Mouse (Mus musculus): ENCODE results near the gene Zmat5. TPM values are rescaled to one million over a fixed set of nuclear protein-coding genes. Genes with fewer than 3 reads are reported as not detected.

The Zmat5 gene
- polyA plus RNA-seq (2015; fragmentation: Nextera tagmentation; extraction: Ambion mirVana) = 57.0 and 59.1 TPM in 2 replicates

- Histone ChIP-seq H3K27ac (peak within 1 kb of the TSS; percentile 80), H3K27me3 (replicated peaks) (no peaks in the 10 kb centered on the region), H3K4me3 (peak within 1 kb of the TSS; percentile 98), H3K9me3 (no peaks in the 10 kb centered on the region), H3K4me2 (peak within 1 kb of the TSS; percentile 96), H3K36me3 (replicated peaks) (peaks cover 12% of the 10 kb centered on the region), H3K9ac (peak within 1 kb of the TSS; percentile 93), H3K4me1 (peaks cover 17% of the 10 kb centered on the region)
- peak; percentile 98 for ATAC-seq (replicated peaks)
- under 1% methylated on average over 47 of the region's 47 CpGs for WGBS
Observed at GRCm38 (mm10) chr11:4704072-4704964, at the start of gene Zmat5, which contains the start of gene Uqcr10. Zmat5 (plus strand) TSS chr11:4704678. Uqcr10 (minus strand) TSS chr11:4704342.

DNA sequence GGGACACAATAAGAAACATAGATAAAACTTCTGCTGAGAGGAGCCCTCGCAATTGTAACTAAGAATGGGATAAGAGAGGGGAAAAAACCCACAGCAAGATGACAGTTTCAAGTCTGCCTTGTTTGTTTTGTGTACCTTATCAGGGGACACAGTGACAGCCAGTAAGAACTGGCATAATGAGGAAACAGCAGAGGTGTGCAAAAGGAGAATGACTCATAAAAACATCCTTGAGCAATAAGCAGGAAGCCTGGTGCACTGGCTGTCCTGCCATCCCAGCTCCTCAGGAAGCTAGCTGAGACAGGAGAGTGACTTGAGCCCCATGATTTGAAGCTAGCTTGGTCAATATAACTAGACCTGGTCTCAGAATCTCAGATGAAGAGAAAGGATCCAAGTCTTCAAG, 44.7 kb upstream of the Zmat5 start:
- Histone ChIP-seq H3K4me3 (no peak overlapping the region), H3K9me3 (no peaks in the 10 kb centered on the region), H3K4me1 (no peaks in the 10 kb centered on the region), H3K4me2 (no peak overlapping the region), H3K27ac (no peak overlapping the region), H3K27me3 (replicated peaks) (no peaks in the 10 kb centered on the region), H3K36me3 (replicated peaks) (peaks cover 30% of the 10 kb centered on the region; the same call in 1 of the 2 replicates), H3K9ac (no peak overlapping the region)
- WGBS = 88% methylated on average over 1 of the region's 1 CpGs
- ATAC-seq (replicated peaks) = no peak

GRCm38 (mm10) chr11:4660309-4661025, 44.0 kb upstream of the Zmat5 start:
- H3K36me3 ChIP-seq (replicated peaks) = peaks cover 30% of the 10 kb centered on the region; the same call in 1 of the 2 replicates
- H3K27ac ChIP-seq = no peak overlapping the region
- H3K27me3 ChIP-seq (replicated peaks) = no peaks in the 10 kb centered on the region
- no peaks in the 10 kb centered on the region for H3K4me1 ChIP-seq
- no peaks in the 10 kb centered on the region for H3K9me3 ChIP-seq
- WGBS = 87% methylated on average over 7 of the region's 7 CpGs
- H3K4me3 ChIP-seq = no peak overlapping the region
- H3K4me2 ChIP-seq = no peak overlapping the region
- no peak for ATAC-seq (replicated peaks)
- H3K9ac ChIP-seq = no peak overlapping the region

GRCm38 (mm10) chr11:4661324-4661723, 43.2 kb upstream of the Zmat5 start:
- Histone ChIP-seq H3K4me2 (no peak overlapping the region), H3K9ac (no peak overlapping the region), H3K36me3 (replicated peaks) (peaks cover 30% of the 10 kb centered on the region; the same call in 1 of the 2 replicates), H3K4me3 (no peak overlapping the region), H3K27me3 (replicated peaks) (no peaks in the 10 kb centered on the region), H3K27ac (no peak overlapping the region), H3K4me1 (no peaks in the 10 kb centered on the region), H3K9me3 (no peaks in the 10 kb centered on the region)
- WGBS = 90% methylated on average over 4 of the region's 4 CpGs
- ATAC-seq (replicated peaks) = no peak

GRCm38 (mm10) chr11:4661871-4662495, 42.5 kb upstream of the Zmat5 start:
- ATAC-seq (replicated peaks) = no peak
- Histone ChIP-seq H3K9me3 (no peaks in the 10 kb centered on the region), H3K27ac (no peak overlapping the region), H3K4me1 (no peaks in the 10 kb centered on the region), H3K4me2 (no peak overlapping the region), H3K9ac (no peak overlapping the region), H3K4me3 (no peak overlapping the region), H3K36me3 (replicated peaks) (peaks cover 30% of the 10 kb centered on the region; the same call in 1 of the 2 replicates), H3K27me3 (replicated peaks) (no peaks in the 10 kb centered on the region)
- 80% methylated on average over 10 of the region's 10 CpGs for WGBS

DNA sequence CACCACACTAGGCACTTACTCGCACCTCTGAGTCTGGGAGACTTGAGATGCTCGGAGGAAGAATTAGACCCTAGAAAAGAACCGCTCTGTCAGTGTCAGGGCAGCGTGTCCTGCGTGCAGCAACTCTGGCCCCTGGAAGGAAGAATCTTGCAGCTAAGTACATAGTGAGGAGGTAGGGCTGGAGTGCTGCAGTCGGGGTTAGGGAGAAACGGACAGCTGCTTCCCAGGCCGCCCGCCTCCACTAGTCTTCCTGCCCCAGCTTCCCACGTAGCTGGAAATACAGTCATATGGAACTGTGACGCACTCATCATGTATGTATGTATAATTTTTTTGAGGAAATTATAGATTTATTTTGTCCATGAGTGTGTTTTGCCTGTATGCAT, 42.0 kb upstream of the Zmat5 start:
- H3K27me3 ChIP-seq (replicated peaks) = no peaks in the 10 kb centered on the region
- no peaks in the 10 kb centered on the region for H3K9me3 ChIP-seq
- no peak for ATAC-seq (replicated peaks)
- no peak overlapping the region for H3K4me2 ChIP-seq
- H3K4me3 ChIP-seq = no peak overlapping the region
- H3K4me1 ChIP-seq = no peaks in the 10 kb centered on the region
- peaks cover 30% of the 10 kb centered on the region; the same call in 1 of the 2 replicates for H3K36me3 ChIP-seq (replicated peaks)
- WGBS = 89% methylated on average over 11 of the region's 11 CpGs
- no peak overlapping the region for H3K27ac ChIP-seq
- no peak overlapping the region for H3K9ac ChIP-seq

- Histone ChIP-seq H3K4me3 (no peak overlapping the region), H3K9ac (no peak overlapping the region), H3K4me2 (no peak overlapping the region), H3K9me3 (no peaks in the 10 kb centered on the region), H3K36me3 (replicated peaks) (peaks cover 16% of the 10 kb centered on the region), H3K27ac (no peak overlapping the region), H3K4me1 (no peaks in the 10 kb centered on the region), H3K27me3 (replicated peaks) (no peaks in the 10 kb centered on the region)
- no peak for ATAC-seq (replicated peaks)
- WGBS = 87% methylated on average over 4 of the region's 4 CpGs
Observed at GRCm38 (mm10) chr11:4671736-4672135, 32.7 kb upstream of the Zmat5 start.

GRCm38 (mm10) chr11:4674593-4674992, 29.9 kb upstream of the Zmat5 start:
- H3K27ac ChIP-seq = no peak overlapping the region
- H3K4me3 ChIP-seq = no peak overlapping the region
- no peak overlapping the region for H3K9ac ChIP-seq
- 0 out of 2 replicates have a peak, but pooled peaks cover 1% of the 10 kb centered on the region for H3K4me1 ChIP-seq
- no peak overlapping the region for H3K4me2 ChIP-seq
- H3K27me3 ChIP-seq (replicated peaks) = no peaks in the 10 kb centered on the region
- 96% methylated on average over 1 of the region's 1 CpGs for WGBS
- ATAC-seq (replicated peaks) = no peak
- peaks cover 16% of the 10 kb centered on the region; the same call in 1 of the 2 replicates for H3K36me3 ChIP-seq (replicated peaks)
- no peaks in the 10 kb centered on the region for H3K9me3 ChIP-seq

GRCm38 (mm10) chr11:4675126-4675562, 29.3 kb upstream of the Zmat5 start:
- Histone ChIP-seq H3K27ac (no peak overlapping the region), H3K4me1 (peaks cover 5% of the 10 kb centered on the region; the same call in 1 of the 2 replicates), H3K9ac (no peak overlapping the region), H3K9me3 (no peaks in the 10 kb centered on the region), H3K36me3 (replicated peaks) (peaks cover 21% of the 10 kb centered on the region; the same call in 1 of the 2 replicates), H3K4me2 (no peak overlapping the region), H3K4me3 (no peak overlapping the region), H3K27me3 (replicated peaks) (no peaks in the 10 kb centered on the region)
- ATAC-seq (replicated peaks) = no peak
- WGBS = 90% methylated on average over 6 of the region's 6 CpGs

DNA sequence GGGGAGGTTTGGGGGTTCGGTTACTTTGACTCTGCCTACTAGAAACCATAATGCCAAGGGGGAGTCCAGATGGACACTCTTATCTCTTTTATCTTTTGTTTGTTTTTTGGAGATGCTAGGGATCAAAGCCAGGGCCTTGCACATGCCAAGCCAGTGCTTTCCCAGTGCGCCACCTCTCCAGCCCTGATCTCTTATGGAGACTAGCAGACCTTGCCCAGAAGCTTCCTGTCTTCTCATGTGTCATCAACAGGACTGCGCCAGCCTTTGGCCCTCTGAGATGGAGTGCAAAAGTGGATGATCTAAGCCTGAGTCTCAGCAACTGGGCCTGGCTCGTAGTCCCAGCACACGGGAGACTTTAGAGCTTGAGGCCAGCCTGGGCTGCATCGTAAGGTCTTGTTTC, 28.8 kb upstream of the Zmat5 start:
- H3K36me3 ChIP-seq (replicated peaks) = peaks cover 23% of the 10 kb centered on the region; the same call in 1 of the 2 replicates
- 92% methylated on average over 6 of the region's 6 CpGs for WGBS
- no peak for ATAC-seq (replicated peaks)
- H3K27ac ChIP-seq = no peak overlapping the region
- H3K9me3 ChIP-seq = no peaks in the 10 kb centered on the region
- no peak overlapping the region for H3K9ac ChIP-seq
- H3K4me2 ChIP-seq = no peak overlapping the region
- no peaks in the 10 kb centered on the region for H3K27me3 ChIP-seq (replicated peaks)
- H3K4me3 ChIP-seq = no peak overlapping the region
- H3K4me1 ChIP-seq = peaks cover 5% of the 10 kb centered on the region; the same call in 1 of the 2 replicates

- Histone ChIP-seq H3K4me2 (no peak overlapping the region), H3K9me3 (no peaks in the 10 kb centered on the region), H3K4me3 (no peak overlapping the region), H3K27ac (no peak overlapping the region), H3K4me1 (peaks cover 5% of the 10 kb centered on the region; the same call in 1 of the 2 replicates), H3K36me3 (replicated peaks) (peaks cover 31% of the 10 kb centered on the region; the same call in 1 of the 2 replicates), H3K9ac (no peak overlapping the region), H3K27me3 (replicated peaks) (no peaks in the 10 kb centered on the region)
- WGBS = 94% methylated on average over 7 of the region's 7 CpGs
- ATAC-seq (replicated peaks) = no peak
Observed at GRCm38 (mm10) chr11:4677250-4677872, 27.1 kb upstream of the Zmat5 start.
